Mouse (Mus musculus): ENCODE measurements around the gene Rhobtb1. TPM values are rescaled to one million over a fixed set of nuclear protein-coding genes. Genes with fewer than 3 reads are reported as not detected.

The Rhobtb1 gene
- total RNA-seq, 2 experiments from 2014 or later: 4.7 to 9.3 TPM

DNA sequence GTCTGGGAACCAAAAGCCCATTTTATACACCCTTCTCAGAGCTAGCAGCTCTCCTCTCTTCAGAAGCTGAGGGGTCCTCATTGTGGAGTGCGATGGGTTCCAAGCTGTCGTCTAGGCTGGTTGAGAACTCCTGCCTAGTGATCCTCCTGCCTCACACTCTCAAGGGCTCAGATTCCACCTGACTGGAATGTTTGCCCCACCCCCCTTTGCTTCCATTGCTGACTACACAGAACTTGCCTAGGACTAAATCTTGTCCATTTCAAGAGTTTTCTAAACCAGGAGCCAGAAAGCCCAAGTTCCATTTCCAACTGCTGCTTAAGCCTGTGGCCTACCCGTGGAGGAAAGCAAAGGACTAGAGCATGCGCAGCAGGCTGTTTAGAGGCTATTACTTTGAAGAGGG is 184.4 kb downstream of the Rhobtb1 start:
- no peak for DNase-seq (ENCODE audit: low spot score in 2 of 2)
- intact Hi-C loops (cut with DNase I): no loop called here

DNA sequence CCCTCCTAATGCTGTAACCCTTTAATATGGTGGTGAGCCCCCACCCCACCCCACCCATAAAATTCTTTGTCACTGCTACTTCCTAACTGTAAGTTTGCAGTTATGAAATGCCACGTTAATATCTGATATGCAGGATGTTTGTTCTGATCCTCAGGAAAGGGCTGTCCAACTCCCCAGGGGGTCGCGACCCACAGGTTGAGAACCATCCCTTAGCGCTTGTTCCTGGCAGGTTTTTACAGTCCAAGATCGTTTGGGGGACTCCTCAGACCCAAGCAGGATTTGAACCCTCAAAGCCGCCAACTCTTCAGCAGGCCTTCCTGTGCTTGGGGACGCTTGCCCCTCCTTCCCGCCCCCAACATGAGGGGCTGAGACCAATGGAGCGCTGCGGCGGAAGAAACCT is 185.0 kb downstream of the Rhobtb1 start:
- DNase-seq (ENCODE audit: low spot score in 2 of 2): no peak
- intact Hi-C loops (cut with DNase I): no loop called here

DNA sequence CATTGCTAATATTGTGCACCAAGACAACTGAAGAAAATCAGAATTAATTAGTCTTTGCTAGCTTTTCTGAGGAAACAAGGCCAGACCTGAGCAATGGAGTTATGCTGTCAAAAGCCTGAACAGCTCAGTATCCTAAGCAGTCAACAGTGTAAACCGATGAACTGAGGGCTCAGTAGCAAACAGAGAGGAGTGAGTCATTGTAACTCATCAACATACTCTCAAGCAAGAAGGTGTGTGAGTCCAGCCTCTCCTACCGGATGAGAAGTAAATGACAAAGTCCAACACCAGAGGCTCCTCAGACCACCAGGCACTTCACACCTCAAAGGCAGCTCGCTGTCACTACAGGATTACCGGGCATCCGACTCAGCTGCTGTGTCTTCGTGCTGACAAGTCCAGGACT is 188.8 kb downstream of the Rhobtb1 start:
- intact Hi-C loops (cut with DNase I): no loop called here
- no peak for DNase-seq (ENCODE audit: low spot score in 2 of 2)

Other genes with a start within 250 kb of the Rhobtb1 start
- gene A930033H14Rik, start 61.7 kb downstream of the Rhobtb1 start, total RNA-seq (2021): 1 to 10 TPM; 3.0 to 4.2 TPM
- gene Cdk1, start 201.5 kb downstream of the Rhobtb1 start, total RNA-seq (2021): 1 to 10 TPM in 1 of 2 experiments, under 1 TPM in 1; 0.68 to 1.6 TPM
- gene Ank3, start 247.3 kb downstream of the Rhobtb1 start, total RNA-seq (2021): 100 to 1,000 TPM; 498 to 546 TPM